8 mouse cellular contexts compared by ENCODE assay signal in the genomic region with DNA sequence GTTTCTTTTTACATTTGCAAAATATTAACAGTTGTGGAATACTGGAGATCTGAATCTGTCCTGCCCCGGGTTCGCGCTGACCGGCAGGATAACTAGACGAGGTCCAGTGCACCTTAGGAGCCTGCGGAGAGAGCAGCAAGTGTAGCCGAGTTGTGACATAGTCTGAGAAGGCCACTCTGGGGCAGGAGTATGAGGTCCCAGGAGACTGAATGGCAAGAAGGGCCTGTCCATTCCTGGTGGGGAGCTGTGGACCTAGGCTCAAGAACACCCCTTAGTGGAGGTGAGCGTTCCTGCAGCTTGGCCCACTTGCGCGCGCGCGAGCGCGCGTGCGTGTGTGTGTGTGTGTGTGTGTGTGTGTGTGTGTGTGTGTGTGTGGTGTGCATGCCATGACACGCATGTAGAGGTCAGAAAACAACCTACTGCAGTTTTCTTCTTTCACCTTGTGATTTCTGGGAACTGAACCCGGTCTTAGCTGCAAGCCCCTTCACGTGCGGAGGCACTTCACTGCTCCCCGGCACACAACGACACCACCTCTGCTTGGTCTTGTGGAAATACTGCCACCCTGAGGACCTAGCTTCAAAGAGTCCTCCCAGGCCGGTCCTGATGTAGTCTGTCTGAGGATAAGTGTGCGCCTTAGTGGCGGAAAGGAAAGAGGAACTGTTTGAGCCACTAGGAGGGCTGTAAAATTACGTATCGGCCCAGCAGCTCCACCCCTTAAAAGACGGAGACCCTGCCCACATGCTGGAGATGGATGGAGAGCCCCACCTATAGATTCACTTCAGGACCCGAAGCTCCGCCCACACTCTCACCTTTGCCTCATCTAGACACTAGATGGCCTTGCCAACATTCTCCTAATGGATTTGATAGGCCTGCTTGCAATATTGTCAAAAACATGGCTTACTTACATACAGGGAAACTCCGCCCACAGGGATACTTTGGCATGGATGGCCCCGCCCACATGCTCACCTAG. TPM values are rescaled to one million over a fixed set of nuclear protein-coding genes. Genes with fewer than 3 reads are reported as not detected.
DNase-seq lines count a peak whose midpoint lies in the region; ATAC-seq lines count a peak whose summit lies in the region.

No protein-coding gene starts in this region.

- H3K9ac ChIP-seq in intestine, embryonic 15.5 days: peak overlapping the region; percentile 32
- H3K9ac ChIP-seq in limb, embryonic 15.5 days: no peak overlapping the region
- no peak overlapping the region for H3K9ac ChIP-seq in midbrain, embryonic 14.5 days (replicated peaks; ENCODE audit: low read length)

- DNase-seq in right cerebral cortex, postnatal 4 days: peak; percentile 22
- DNase-seq in right cerebral cortex, postnatal 14 days: no peak
- DNase-seq in cerebellum, adult 9-11 months: peak; percentile 27
- peak; percentile 67 for DNase-seq in midbrain, embryonic 14.5 days
- peak; percentile 42 to 55 for DNase-seq in thymus, adult 18-20 months

- no peaks in the 10 kb centered on the region for H3K9me3 ChIP-seq in intestine, embryonic 15.5 days
- no peaks in the 10 kb centered on the region for H3K9me3 ChIP-seq in limb, embryonic 15.5 days
- H3K9me3 ChIP-seq in midbrain, embryonic 14.5 days (ENCODE audit: control insufficient read depth, low read length): no peaks in the 10 kb centered on the region

- H3K36me3 ChIP-seq in intestine, embryonic 15.5 days: no peaks in the 10 kb centered on the region
- H3K36me3 ChIP-seq in limb, embryonic 15.5 days: no peaks in the 10 kb centered on the region
- no peaks in the 10 kb centered on the region for H3K36me3 ChIP-seq in midbrain, embryonic 14.5 days (ENCODE audit: control insufficient read depth, insufficient read depth, low read length)

- H3K4me2 ChIP-seq in intestine, embryonic 15.5 days (replicated peaks): peak overlapping the region; percentile 68
- peak overlapping the region; percentile 53 for H3K4me2 ChIP-seq in limb, embryonic 15.5 days
- peak overlapping the region; percentile 42 for H3K4me2 ChIP-seq in midbrain, embryonic 14.5 days (ENCODE audit: low read length)

- H3K4me1 ChIP-seq in intestine, embryonic 15.5 days (replicated peaks): peaks cover 9% of the 10 kb centered on the region; the same call in 1 of the 2 replicates
- H3K4me1 ChIP-seq in limb, embryonic 15.5 days: peaks cover 15% of the 10 kb centered on the region
- H3K4me1 ChIP-seq in midbrain, embryonic 14.5 days (ENCODE audit: control insufficient read depth, insufficient read depth, low read length): peaks cover 6% of the 10 kb centered on the region; the same call in 1 of the 2 replicates

- no peaks in the 10 kb centered on the region for H3K27me3 ChIP-seq in intestine, embryonic 15.5 days (replicated peaks)
- no peaks in the 10 kb centered on the region for H3K27me3 ChIP-seq in limb, embryonic 15.5 days
- no peaks in the 10 kb centered on the region for H3K27me3 ChIP-seq in midbrain, embryonic 14.5 days (ENCODE audit: control insufficient read depth, insufficient read depth, low read length)

- peak overlapping the region; percentile 92 for H3K27ac ChIP-seq in intestine, embryonic 15.5 days
- H3K27ac ChIP-seq in limb, embryonic 15.5 days: no peak overlapping the region
- H3K27ac ChIP-seq in midbrain, embryonic 14.5 days (replicated peaks; ENCODE audit: low read depth, low read length): no peak overlapping the region

- H3K4me3 ChIP-seq in intestine, embryonic 15.5 days (replicated peaks): peak overlapping the region; percentile 31
- peak overlapping the region; percentile 30 for H3K4me3 ChIP-seq in limb, embryonic 15.5 days
- peak overlapping the region; percentile 10; the same call in 1 of the 2 replicates for H3K4me3 ChIP-seq in midbrain, embryonic 14.5 days (replicated peaks; ENCODE audit: low read depth, low read length)

- ATAC-seq in frontal cortex, adult (ENCODE audit: low TSS enrichment): peak; percentile 57; the same call in 1 of the 2 replicates
- ATAC-seq in intestine, embryonic 15.5 days: peak; percentile 87
- peak; percentile 46 for ATAC-seq in limb, embryonic 15.5 days (ENCODE audit: insufficient number of reproducible peaks, low FRiP score, low TSS enrichment, low read depth)
- no peak for ATAC-seq in midbrain, embryonic 14.5 days (ENCODE audit: low FRiP score, low TSS enrichment)

- WGBS in intestine, embryonic 15.5 days: 4% methylated on average over 33 of the region's 33 CpGs
- 4% methylated on average over 33 of the region's 33 CpGs for WGBS in limb, embryonic 15.5 days
- 5% methylated on average over 33 of the region's 33 CpGs for WGBS in midbrain, embryonic 14.5 days

RNA-seq across cellular contexts. Expression of a gene that starts 19.4 kb away (rescaled TPM):
- 45.6 and 49.2 TPM in 2 replicates for polyA plus RNA-seq in intestine, embryonic 15.5 days (2015; fragmentation: Nextera tagmentation; extraction: Ambion mirVana)
- polyA plus RNA-seq in limb, embryonic 15.5 days (2015; fragmentation: Nextera tagmentation; extraction: Ambion mirVana): 46.3 and 68.0 TPM in 2 replicates
- polyA plus RNA-seq in midbrain, embryonic 14.5 days (2014; fragmentation: Nextera tagmentation; extraction: Ambion mirVana): not detected in 2 replicates

RNA-seq across cellular contexts. Expression of a gene that starts 19.9 kb away (rescaled TPM):
- 173 and 195 TPM in 2 replicates for polyA plus RNA-seq in intestine, embryonic 15.5 days (2015; fragmentation: Nextera tagmentation; extraction: Ambion mirVana)
- 26.0 and 27.2 TPM in 2 replicates for polyA plus RNA-seq in limb, embryonic 15.5 days (2015; fragmentation: Nextera tagmentation; extraction: Ambion mirVana)
- 0.81 and 1.3 TPM in 2 replicates for polyA plus RNA-seq in midbrain, embryonic 14.5 days (2014; fragmentation: Nextera tagmentation; extraction: Ambion mirVana)

RNA-seq across cellular contexts. Expression of a gene that starts 34.0 kb away (rescaled TPM):
- polyA plus RNA-seq in intestine, embryonic 15.5 days (2015; fragmentation: Nextera tagmentation; extraction: Ambion mirVana): 18.5 and 25.7 TPM in 2 replicates
- 13.9 and 17.0 TPM in 2 replicates for polyA plus RNA-seq in limb, embryonic 15.5 days (2015; fragmentation: Nextera tagmentation; extraction: Ambion mirVana)
- polyA plus RNA-seq in midbrain, embryonic 14.5 days (2014; fragmentation: Nextera tagmentation; extraction: Ambion mirVana): 6.0 and 6.3 TPM in 2 replicates

RNA-seq across cellular contexts. Expression of a gene that starts 42.8 kb away (rescaled TPM):
- polyA plus RNA-seq in intestine, embryonic 15.5 days (2015; fragmentation: Nextera tagmentation; extraction: Ambion mirVana): 96.0 and 101 TPM in 2 replicates
- 66.1 and 68.2 TPM in 2 replicates for polyA plus RNA-seq in limb, embryonic 15.5 days (2015; fragmentation: Nextera tagmentation; extraction: Ambion mirVana)
- polyA plus RNA-seq in midbrain, embryonic 14.5 days (2014; fragmentation: Nextera tagmentation; extraction: Ambion mirVana): 58.0 and 81.5 TPM in 2 replicates

RNA-seq across cellular contexts. Expression of a gene that starts 50.8 kb away (rescaled TPM):
- polyA plus RNA-seq in intestine, embryonic 15.5 days (2015; fragmentation: Nextera tagmentation; extraction: Ambion mirVana): 3.9 and 5.3 TPM in 2 replicates
- polyA plus RNA-seq in limb, embryonic 15.5 days (2015; fragmentation: Nextera tagmentation; extraction: Ambion mirVana): 0.27 and 1.3 TPM in 2 replicates
- polyA plus RNA-seq in midbrain, embryonic 14.5 days (2014; fragmentation: Nextera tagmentation; extraction: Ambion mirVana): not detected in 2 replicates

Comparison
In these comparisons a context has a peak if more than half of its experiments do, and no peak if none do; other contexts are left out.
1. RNA of a gene that starts 19.4 kb away (polyA plus RNA-seq): 46.3 to 68.0 TPM in limb, embryonic 15.5 days and 45.6 to 49.2 TPM in intestine, embryonic 15.5 days; not detected in midbrain, embryonic 14.5 days; every median in the first group is over 10 times any median in the second.
2. RNA of a gene that starts 19.9 kb away (polyA plus RNA-seq): 173 to 195 TPM in intestine, embryonic 15.5 days and 26.0 to 27.2 TPM in limb, embryonic 15.5 days; 0.81 to 1.3 TPM in midbrain, embryonic 14.5 days; every median in the first group is over 10 times any median in the second.
3. Peak in every context shown above with its lines, with median percentiles within 50 percentile points of each other: H3K4me2 ChIP-seq and H3K4me3 ChIP-seq.